Mouse (Mus musculus) hindbrain, embryonic 14.5 days (tissue): Measurements from ENCODE around the gene Gga1. TPM values are rescaled to one million over a fixed set of nuclear protein-coding genes. Genes with fewer than 3 reads are reported as not detected.

Experiments used
- ATAC-seq: fragments of 200-750 bp; cut with Nextera tagmentation; 2 replicates; pipeline ENCODE4 v1.8.0; 2017; ENCODE audit warnings: moderate number of reproducible peaks, mild to moderate bottlenecking, moderate TSS enrichment, moderate library complexity; ENCODE audit not compliant: low FRiP score
- DNase-seq: peaks from one replicate; pipeline ENCODE4 v3.0.0-alpha.2; 2015; ENCODE audit warnings: low spot score
- H3K27ac ChIP-seq: fragments of 300-500 bp; sonication (generic); 2 replicates; pipeline ENCODE4 v1.5.1; 2014; ENCODE audit warnings: mild to moderate bottlenecking, moderate library complexity
- H3K27me3 ChIP-seq: fragments of 300-500 bp; sonication (generic); 2 replicates; pipeline ENCODE4 v1.6.1; 2014; ENCODE audit warnings: mild to moderate bottlenecking, low read length, mixed read lengths; ENCODE audit not compliant: control insufficient read depth, insufficient read depth
- H3K36me3 ChIP-seq: fragments of 300-500 bp; sonication (generic); replicated peaks from 2 replicates; pipeline ENCODE4 v1.6.1; 2014; ENCODE audit not compliant: control insufficient read depth, insufficient read depth
- H3K4me1 ChIP-seq: fragments of 300-500 bp; sonication (generic); replicated peaks from 2 replicates; pipeline ENCODE4 v1.6.1; 2014; ENCODE audit warnings: antibody characterized with exemption, low read length, mixed read lengths; ENCODE audit not compliant: control insufficient read depth, insufficient read depth
- H3K4me2 ChIP-seq: fragments of 300-500 bp; sonication (generic); replicated peaks from 2 replicates; pipeline ENCODE4 v1.6.1; 2014; ENCODE audit warnings: mild to moderate bottlenecking, moderate library complexity
- H3K4me3 ChIP-seq: fragments of 300-500 bp; sonication (generic); replicated peaks from 2 replicates; pipeline ENCODE4 v1.5.1; 2014; ENCODE audit warnings: mild to moderate bottlenecking, low read length
- H3K9ac ChIP-seq: fragments of 300-500 bp; sonication (generic); 2 replicates; pipeline ENCODE4 v1.6.1; 2014
- H3K9me3 ChIP-seq: fragments of 300-500 bp; sonication (generic); 2 replicates; pipeline ENCODE4 v1.6.1; 2016; ENCODE audit warnings: low read length; ENCODE audit not compliant: control insufficient read depth
- WGBS: fragments of 180-500 bp; shearing (Covaris S2); extraction: QIAGEN DNeasy Blood & Tissue Kit; methylation state at CpG from one replicate; pipeline ENCODE4 v1.1.7; 2014; 5-methylcytosine and 5-hydroxymethylcytosine counted together
- polyA plus RNA-seq: library from polyadenylated mRNA; unstranded; fragments of >200 nt; fragmentation: Nextera tagmentation; extraction: Ambion mirVana; gene quantifications from 2 replicates; pipeline ENCODE4 v1.2.1, GENCODE M21; 2014

Gene Gga1
- polyA plus RNA-seq, 1 experiment from 2014 or later: 43.0 TPM

DNA sequence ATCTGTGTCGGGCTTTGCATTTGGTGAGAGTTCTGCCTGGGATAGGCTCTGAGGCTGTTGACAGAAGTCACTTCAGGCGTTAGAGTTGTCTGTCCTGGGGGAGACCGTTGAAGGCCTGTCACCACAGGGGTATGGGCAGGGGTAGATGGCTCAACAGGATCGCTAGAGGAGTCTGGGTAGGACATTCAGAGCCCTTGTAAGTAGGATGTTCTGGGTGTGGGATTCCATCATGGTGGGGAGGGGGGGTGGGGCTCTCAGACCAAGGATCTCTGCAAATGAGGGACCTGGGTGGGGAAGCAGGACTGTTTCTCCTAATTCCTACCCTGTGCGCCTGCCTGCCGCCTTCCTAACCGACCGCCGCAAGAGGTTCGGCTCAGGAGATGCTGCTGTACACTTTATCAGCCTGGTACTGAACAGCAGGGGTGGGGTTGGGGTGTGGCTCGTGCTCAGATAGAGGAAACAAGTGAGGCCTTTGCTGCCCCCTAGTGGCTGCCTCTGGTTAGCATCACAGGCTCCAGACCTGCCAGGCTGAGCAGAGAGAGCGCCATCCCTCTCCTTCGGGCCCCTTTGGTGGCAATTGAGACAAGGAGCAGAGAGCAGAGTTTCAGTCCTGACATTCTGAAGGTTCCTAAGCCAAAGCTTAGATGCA, 25.4 kb upstream of the Gga1 start:
- Histone ChIP-seq H3K4me1 (no peaks in the 10 kb centered on the region), H3K4me3 (no peak overlapping the region), H3K27ac (no peak overlapping the region), H3K4me2 (peak overlapping the region; percentile 22; the same call in 1 of the 2 replicates), H3K9ac (no peak overlapping the region), H3K36me3 (no peaks in the 10 kb centered on the region), H3K9me3 (no peaks in the 10 kb centered on the region), H3K27me3 (no peaks in the 10 kb centered on the region)
- WGBS: 19% methylated on average over 13 of the region's 13 CpGs
- ATAC-seq (0 out of 2 replicates have a peak, but pooled peaks have one; percentile 65), DNase-seq (peak; percentile 95)

DNA sequence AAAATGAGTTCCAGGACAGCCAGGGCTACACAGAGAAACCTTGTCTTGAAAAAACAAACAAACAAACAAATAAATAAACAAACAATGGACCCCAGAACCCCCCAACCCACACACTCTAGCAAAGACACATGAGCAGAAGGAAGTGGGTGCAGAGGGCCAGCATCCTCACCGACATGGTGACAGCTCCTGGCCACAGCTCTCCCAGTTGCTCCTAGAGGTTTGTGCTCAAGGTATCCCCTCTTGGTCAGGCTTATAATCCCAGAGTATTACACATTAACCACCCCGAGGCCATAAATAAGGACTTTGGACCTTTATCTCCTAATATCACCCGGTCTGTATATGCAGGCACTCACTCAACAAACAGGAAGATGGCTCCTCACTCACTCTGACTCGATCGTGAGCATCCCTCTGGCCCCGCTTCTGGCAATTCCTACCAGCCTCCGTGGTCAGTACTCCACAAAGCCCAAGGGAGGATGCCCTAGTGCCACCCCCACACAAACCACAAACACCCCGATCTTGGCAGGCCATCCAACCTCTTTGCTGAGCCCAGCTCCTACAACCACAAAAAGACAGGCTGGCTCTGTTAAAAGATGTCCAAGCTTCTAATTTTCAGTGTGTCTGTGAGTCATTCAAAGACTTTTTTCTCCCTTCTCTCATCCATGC, 21.6 kb upstream of the Gga1 start, which contains the start of gene Lgals2:
Lgals2 (minus strand) TSS at position 227 of the 663 bp plus-strand sequence.
- no peak for ATAC-seq

DNA sequence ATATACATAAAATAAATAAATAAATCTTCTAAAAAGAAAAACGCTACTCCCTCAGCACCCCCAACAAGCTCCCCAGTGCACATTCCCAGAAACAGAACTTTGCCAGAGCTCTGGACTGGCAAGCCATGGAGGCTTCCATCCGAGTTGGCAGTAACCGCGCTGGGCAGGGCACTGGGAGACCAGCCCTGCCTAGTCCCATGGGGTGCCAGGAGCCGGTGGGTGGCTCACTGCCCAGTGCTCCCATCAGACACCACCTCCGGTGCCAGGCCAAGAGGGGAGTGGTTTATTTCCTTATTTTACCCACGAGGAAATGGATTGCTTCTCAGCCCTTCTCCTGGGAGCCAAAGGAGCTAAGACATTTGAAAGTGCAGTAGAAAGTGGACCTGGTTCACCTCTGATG, 20.0 kb upstream of the Gga1 start:
- H3K9me3 ChIP-seq: no peaks in the 10 kb centered on the region
- no peak for ATAC-seq
- H3K36me3 ChIP-seq: no peaks in the 10 kb centered on the region
- no peak overlapping the region for H3K9ac ChIP-seq
- no peak overlapping the region for H3K4me3 ChIP-seq
- no peaks in the 10 kb centered on the region for H3K4me1 ChIP-seq
- no peak for DNase-seq
- 79% methylated on average over 7 of the region's 7 CpGs for WGBS
- H3K27ac ChIP-seq: no peak overlapping the region
- no peaks in the 10 kb centered on the region for H3K27me3 ChIP-seq
- no peak overlapping the region for H3K4me2 ChIP-seq

More for the DNA sequence above, 21.6 kb upstream of the Gga1 start, which contains the start of gene Lgals2:
- WGBS: 81% methylated on average over 8 of the region's 8 CpGs
- Histone ChIP-seq H3K36me3 (no peaks in the 10 kb centered on the region), H3K9me3 (no peaks in the 10 kb centered on the region), H3K4me1 (no peaks in the 10 kb centered on the region), H3K27me3 (no peaks in the 10 kb centered on the region), H3K4me3 (no peak within 1 kb of the TSS), H3K4me2 (no peak within 1 kb of the TSS), H3K27ac (no peak within 1 kb of the TSS), H3K9ac (no peak within 1 kb of the TSS)
- DNase-seq: no peak

DNA sequence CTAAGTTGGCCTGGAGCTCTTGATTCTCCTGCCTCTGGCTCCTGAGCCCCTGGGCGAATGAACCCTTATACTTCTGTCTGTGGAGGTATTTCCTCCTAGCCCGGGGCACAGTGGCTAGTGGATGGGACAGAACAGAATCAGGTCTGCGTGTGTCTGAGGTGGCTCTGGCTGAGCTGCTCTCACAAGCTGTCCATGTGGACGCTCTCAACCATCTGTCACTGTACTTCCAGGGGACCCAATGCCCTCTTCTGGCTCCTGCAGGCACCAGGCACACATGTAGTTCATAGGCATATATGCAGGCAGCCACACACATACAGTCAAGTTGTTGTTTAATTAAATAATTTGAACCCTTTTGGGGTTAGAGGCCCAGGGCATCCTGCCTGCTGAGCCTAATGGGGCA, 17.7 kb upstream of the Gga1 start:
- ATAC-seq (no peak), DNase-seq (no peak)
- WGBS: 81% methylated on average over 4 of the region's 4 CpGs
- Histone ChIP-seq H3K27me3 (no peaks in the 10 kb centered on the region), H3K4me2 (no peak overlapping the region), H3K4me1 (no peaks in the 10 kb centered on the region), H3K27ac (no peak overlapping the region), H3K4me3 (no peak overlapping the region), H3K9ac (no peak overlapping the region), H3K36me3 (no peaks in the 10 kb centered on the region), H3K9me3 (no peaks in the 10 kb centered on the region)

DNA sequence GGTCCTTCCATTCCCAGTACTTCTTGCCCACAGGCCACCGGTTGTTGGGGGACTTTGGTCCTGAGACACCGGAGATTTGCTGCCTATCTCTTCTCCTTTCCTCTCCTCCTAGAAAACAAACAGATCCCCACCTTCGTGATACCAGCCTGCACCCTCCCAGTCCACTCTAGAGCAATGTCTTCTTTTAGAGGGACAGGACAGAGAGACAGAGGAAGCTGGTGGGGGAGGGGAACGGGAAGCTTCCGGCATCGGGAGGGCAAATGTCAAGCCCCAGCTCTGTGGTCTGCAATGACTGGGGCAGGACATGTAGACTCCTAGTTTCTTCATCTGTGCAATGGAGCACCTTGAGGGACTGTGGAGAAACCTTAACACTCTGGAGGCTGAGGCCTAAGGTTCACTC, 17.3 kb upstream of the Gga1 start:
- Histone ChIP-seq H3K9me3 (no peaks in the 10 kb centered on the region), H3K36me3 (no peaks in the 10 kb centered on the region), H3K9ac (no peak overlapping the region), H3K4me1 (no peaks in the 10 kb centered on the region), H3K27me3 (no peaks in the 10 kb centered on the region), H3K4me2 (no peak overlapping the region), H3K27ac (no peak overlapping the region), H3K4me3 (no peak overlapping the region)
- ATAC-seq (no peak), DNase-seq (no peak)
- WGBS: 80% methylated on average over 6 of the region's 6 CpGs

DNA sequence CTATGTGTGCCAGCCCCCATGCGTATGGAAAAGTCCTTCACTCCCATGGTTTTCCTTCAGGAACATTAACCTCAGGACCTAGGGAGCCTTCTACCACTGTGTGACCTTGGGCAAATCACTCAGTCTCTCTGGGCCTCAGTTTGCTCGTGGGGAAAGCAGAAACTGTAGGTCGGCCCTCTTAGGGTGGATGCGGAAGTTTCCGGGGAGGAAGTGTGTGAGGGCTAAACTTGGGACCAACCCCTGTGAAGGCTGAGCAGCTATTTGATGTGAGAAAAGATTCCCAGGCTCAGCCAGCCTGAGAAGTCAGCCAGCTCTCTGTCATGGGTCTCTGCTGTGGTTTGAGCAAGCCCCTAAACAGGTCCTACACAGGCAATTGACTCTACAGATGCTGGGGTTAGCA, 14.7 kb upstream of the Gga1 start:
- DNase-seq: no peak
- Histone ChIP-seq H3K27me3 (no peaks in the 10 kb centered on the region), H3K4me3 (no peak overlapping the region), H3K4me2 (no peak overlapping the region), H3K27ac (no peak overlapping the region), H3K4me1 (no peaks in the 10 kb centered on the region), H3K9ac (no peak overlapping the region), H3K9me3 (no peaks in the 10 kb centered on the region), H3K36me3 (no peaks in the 10 kb centered on the region)
- WGBS: 90% methylated on average over 5 of the region's 5 CpGs
- ATAC-seq: no peak

DNA sequence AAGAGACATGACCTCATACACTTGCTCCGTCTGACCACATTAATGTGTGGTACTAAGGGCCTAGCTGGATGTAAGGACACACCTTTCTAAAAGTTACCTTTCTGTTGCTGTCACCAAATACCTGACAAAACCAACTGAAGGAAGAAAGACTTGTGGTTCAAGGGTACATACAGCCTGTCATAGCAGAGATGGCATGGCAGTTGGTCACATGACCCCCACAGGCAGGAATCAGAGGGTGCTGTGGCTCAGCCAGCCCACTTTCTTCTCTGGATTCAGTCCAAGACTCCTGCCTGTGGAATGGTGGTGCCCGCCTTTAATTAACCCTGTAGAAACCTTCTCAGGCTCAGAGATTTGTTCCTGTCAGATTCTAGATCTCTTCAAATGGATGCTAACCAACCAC, 13.8 kb upstream of the Gga1 start:
- no peak overlapping the region for H3K4me3 ChIP-seq
- WGBS: 80% methylated on average over 2 of the region's 2 CpGs
- no peak for DNase-seq
- H3K9ac ChIP-seq: no peak overlapping the region
- H3K36me3 ChIP-seq: no peaks in the 10 kb centered on the region
- no peak overlapping the region for H3K4me2 ChIP-seq
- H3K4me1 ChIP-seq: no peaks in the 10 kb centered on the region
- no peak for ATAC-seq
- H3K27ac ChIP-seq: no peak overlapping the region
- H3K27me3 ChIP-seq: no peaks in the 10 kb centered on the region
- no peaks in the 10 kb centered on the region for H3K9me3 ChIP-seq

DNA sequence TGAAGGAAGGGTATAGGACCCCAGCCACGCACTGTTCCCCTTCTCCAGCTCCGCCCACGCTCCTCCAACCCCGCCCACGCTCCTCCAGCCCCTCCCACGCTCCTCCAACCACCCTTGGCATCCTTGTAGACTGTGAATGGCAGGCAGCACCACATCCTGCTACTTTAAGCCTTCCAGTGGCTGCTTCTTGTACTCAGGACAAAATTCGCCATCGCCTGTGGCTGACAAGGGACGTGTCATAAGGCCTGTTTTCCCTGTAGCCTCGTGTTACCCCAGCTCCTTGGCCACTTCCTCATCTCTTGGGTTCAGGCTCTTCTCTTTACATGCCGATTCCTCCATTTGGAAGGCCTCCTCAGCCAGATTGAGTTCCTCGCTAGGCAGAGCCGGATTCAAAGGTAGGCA, 13.1 kb upstream of the Gga1 start:
- ATAC-seq: no peak
- DNase-seq: no peak

DNA sequence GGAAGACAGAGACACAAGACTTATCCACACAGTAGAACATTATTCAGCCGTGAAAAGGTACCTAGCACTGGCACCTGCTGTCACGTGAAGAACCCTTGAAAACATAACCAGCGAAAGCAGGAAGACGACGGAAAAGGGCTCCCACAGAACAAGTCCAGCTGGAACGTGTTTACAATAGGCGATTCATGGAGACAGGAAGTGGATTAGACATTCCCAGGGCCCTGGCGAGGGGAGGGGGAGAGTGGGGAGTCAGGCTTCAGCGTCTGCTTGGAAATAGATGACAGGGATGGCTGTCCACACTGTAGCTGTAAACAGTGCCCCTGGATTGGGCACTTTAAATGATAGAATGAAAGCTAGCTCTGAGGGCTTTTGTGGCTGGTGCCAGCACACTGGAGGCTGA, 8.6 kb upstream of the Gga1 start:
- peak overlapping the region; percentile 71 for H3K27ac ChIP-seq
- ATAC-seq (peak; percentile 49; the same call in 1 of the 2 replicates), DNase-seq (peak; percentile 61)
- no peak overlapping the region for H3K4me3 ChIP-seq
- 23% methylated on average over 9 of the region's 9 CpGs for WGBS
- no peaks in the 10 kb centered on the region for H3K27me3 ChIP-seq
- H3K36me3 ChIP-seq: no peaks in the 10 kb centered on the region
- no peaks in the 10 kb centered on the region for H3K9me3 ChIP-seq
- H3K4me1 ChIP-seq: no peaks in the 10 kb centered on the region; the same call in 1 of the 2 replicates
- no peak overlapping the region for H3K4me2 ChIP-seq
- no peak overlapping the region for H3K9ac ChIP-seq

More for the DNA sequence above, 13.1 kb upstream of the Gga1 start:
- no peaks in the 10 kb centered on the region for H3K27me3 ChIP-seq
- no peak overlapping the region for H3K4me3 ChIP-seq
- H3K4me2 ChIP-seq: no peak overlapping the region
- no peaks in the 10 kb centered on the region for H3K36me3 ChIP-seq
- no peak overlapping the region for H3K27ac ChIP-seq
- no peak overlapping the region for H3K9ac ChIP-seq
- no peaks in the 10 kb centered on the region; the same call in 1 of the 2 replicates for H3K4me1 ChIP-seq
- no peaks in the 10 kb centered on the region for H3K9me3 ChIP-seq
- 58% methylated on average over 11 of the region's 13 CpGs for WGBS
